Mouse (Mus musculus) intestine, embryonic 14.5 days (tissue): ENCODE results near the gene Rspry1. TPM values are rescaled to one million over a fixed set of nuclear protein-coding genes. Genes with fewer than 3 reads are reported as not detected.

Experiments
- ATAC-seq: fragments of 200-750 bp; cut with Nextera tagmentation; replicated peaks from 2 replicates; pipeline ENCODE4 v1.8.0; 2017; ENCODE audit warnings: low read depth, moderate number of reproducible peaks, moderate TSS enrichment, moderate library complexity; ENCODE audit not compliant: low FRiP score, low TSS enrichment
- DNase-seq: peaks from one replicate; pipeline ENCODE4 v3.0.0-alpha.2; 2018; ENCODE audit warnings: low spot score
- H3K27ac ChIP-seq: fragments of 300-500 bp; sonication (generic); 2 replicates; pipeline ENCODE4 v1.5.1; 2014; ENCODE audit warnings: low read depth, mild to moderate bottlenecking, control low read depth
- H3K27me3 ChIP-seq: fragments of 300-500 bp; sonication (generic); replicated peaks from 2 replicates; pipeline ENCODE4 v1.6.1; 2014; ENCODE audit warnings: low read length, control low read depth; ENCODE audit not compliant: control insufficient read depth, insufficient read depth
- H3K36me3 ChIP-seq: fragments of 300-500 bp; sonication (generic); 2 replicates; pipeline ENCODE4 v1.6.1; 2014; ENCODE audit warnings: low read length, control low read depth; ENCODE audit not compliant: control insufficient read depth, insufficient read depth
- H3K4me1 ChIP-seq: fragments of 300-500 bp; sonication (generic); replicated peaks from 2 replicates; pipeline ENCODE4 v1.6.1; 2014; ENCODE audit warnings: low read length, control low read depth, mixed read lengths; ENCODE audit not compliant: control insufficient read depth, insufficient read depth
- H3K4me2 ChIP-seq: fragments of 300-500 bp; sonication (generic); 2 replicates; pipeline ENCODE4 v1.6.1; 2014; ENCODE audit warnings: low read length
- H3K4me3 ChIP-seq: fragments of 300-500 bp; sonication (generic); 2 replicates; pipeline ENCODE4 v1.5.1; 2014; ENCODE audit warnings: low read depth, low read length, control low read depth, mixed read lengths
- H3K9ac ChIP-seq: fragments of 300-500 bp; sonication (generic); 2 replicates; pipeline ENCODE4 v1.6.1; 2014; ENCODE audit warnings: mild to moderate bottlenecking, low read length
- H3K9me3 ChIP-seq: fragments of 300-500 bp; sonication (generic); 2 replicates; pipeline ENCODE4 v1.6.1; 2016; ENCODE audit warnings: low read length, control low read depth; ENCODE audit not compliant: control insufficient read depth
- WGBS: fragments of 180-500 bp; shearing (Covaris S2); extraction: QIAGEN DNeasy Blood & Tissue Kit; methylation state at CpG from one replicate; pipeline ENCODE4 v1.1.7; 2014; 5-methylcytosine and 5-hydroxymethylcytosine counted together
- polyA plus RNA-seq: library from polyadenylated mRNA; unstranded; fragments of >200 nt; fragmentation: Nextera tagmentation; extraction: Ambion mirVana; gene quantifications from 2 replicates; pipeline ENCODE4 v1.2.1, GENCODE M21; 2014

The Rspry1 gene
- polyA plus RNA-seq, 1 experiment from 2014 or later = 27.9 TPM

DNA sequence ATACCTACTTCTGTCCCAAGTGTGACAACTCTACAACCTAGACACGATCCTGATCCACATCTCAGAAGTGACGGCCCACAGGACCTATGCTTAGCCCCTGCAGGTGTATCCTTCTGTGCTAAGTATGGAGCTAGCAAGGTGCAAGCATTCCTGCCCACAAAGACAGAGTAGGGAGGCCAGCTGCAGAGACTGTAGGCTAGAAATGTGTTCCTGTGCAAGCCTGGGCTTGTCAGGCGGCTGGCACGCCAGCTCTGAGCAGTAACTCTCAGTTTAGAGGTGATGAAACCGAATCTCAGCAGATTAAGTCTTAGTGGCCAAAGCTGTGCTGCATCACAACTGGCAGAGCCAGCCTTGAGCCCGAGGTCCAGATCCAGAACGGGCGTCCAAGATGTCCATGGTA, 33.6 kb upstream of the Rspry1 start:
- Histone ChIP-seq H3K4me1 (peaks cover 6% of the 10 kb centered on the region; the same call in 1 of the 2 replicates), H3K27ac (no peak overlapping the region), H3K9ac (no peak overlapping the region), H3K27me3 (no peaks in the 10 kb centered on the region), H3K4me2 (no peak overlapping the region), H3K36me3 (no peaks in the 10 kb centered on the region), H3K9me3 (no peaks in the 10 kb centered on the region), H3K4me3 (no peak overlapping the region)
- ATAC-seq (no peak), DNase-seq (no peak)
- WGBS = 88% methylated on average over 8 of the region's 8 CpGs

GRCm38 (mm10) chr8:94569419-94569818, 32.3 kb upstream of the Rspry1 start:
- no peak overlapping the region for H3K27ac ChIP-seq
- peaks cover 11% of the 10 kb centered on the region for H3K36me3 ChIP-seq
- H3K27me3 ChIP-seq = no peaks in the 10 kb centered on the region
- ATAC-seq (no peak), DNase-seq (no peak)
- no peak overlapping the region for H3K4me2 ChIP-seq
- no peak overlapping the region for H3K9ac ChIP-seq
- WGBS = 68% methylated on average over 1 of the region's 1 CpGs
- no peak overlapping the region for H3K4me3 ChIP-seq
- no peaks in the 10 kb centered on the region for H3K9me3 ChIP-seq
- peaks cover 6% of the 10 kb centered on the region; the same call in 1 of the 2 replicates for H3K4me1 ChIP-seq

DNA sequence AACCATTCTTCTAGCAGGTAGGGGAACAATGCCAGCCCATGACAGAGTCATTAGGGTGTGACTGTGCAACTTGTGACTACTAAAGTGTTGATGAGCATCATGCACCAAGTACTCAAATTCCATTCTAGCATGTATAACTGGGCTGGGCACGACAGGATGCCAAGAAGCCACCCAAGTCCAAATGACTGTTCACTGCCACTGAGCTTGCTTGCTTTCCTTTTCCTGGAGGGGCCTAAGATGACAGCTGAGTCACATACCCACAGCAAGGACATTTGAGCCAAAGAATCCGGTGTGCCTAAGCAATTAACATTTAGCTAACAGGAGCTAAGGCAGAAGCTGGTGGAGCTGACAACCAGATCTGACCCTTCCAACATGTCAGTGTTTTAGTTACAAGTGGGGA, 29.8 kb upstream of the Rspry1 start:
- no peaks in the 10 kb centered on the region for H3K9me3 ChIP-seq
- H3K27me3 ChIP-seq = no peaks in the 10 kb centered on the region
- 70% methylated on average over 2 of the region's 2 CpGs for WGBS
- DNase-seq = no peak
- ATAC-seq = no peak
- no peak overlapping the region for H3K9ac ChIP-seq
- peaks cover 5% of the 10 kb centered on the region; the same call in 1 of the 2 replicates for H3K4me1 ChIP-seq
- H3K36me3 ChIP-seq = peaks cover 36% of the 10 kb centered on the region
- H3K4me2 ChIP-seq = no peak overlapping the region
- H3K4me3 ChIP-seq = no peak overlapping the region
- no peak overlapping the region for H3K27ac ChIP-seq

DNA sequence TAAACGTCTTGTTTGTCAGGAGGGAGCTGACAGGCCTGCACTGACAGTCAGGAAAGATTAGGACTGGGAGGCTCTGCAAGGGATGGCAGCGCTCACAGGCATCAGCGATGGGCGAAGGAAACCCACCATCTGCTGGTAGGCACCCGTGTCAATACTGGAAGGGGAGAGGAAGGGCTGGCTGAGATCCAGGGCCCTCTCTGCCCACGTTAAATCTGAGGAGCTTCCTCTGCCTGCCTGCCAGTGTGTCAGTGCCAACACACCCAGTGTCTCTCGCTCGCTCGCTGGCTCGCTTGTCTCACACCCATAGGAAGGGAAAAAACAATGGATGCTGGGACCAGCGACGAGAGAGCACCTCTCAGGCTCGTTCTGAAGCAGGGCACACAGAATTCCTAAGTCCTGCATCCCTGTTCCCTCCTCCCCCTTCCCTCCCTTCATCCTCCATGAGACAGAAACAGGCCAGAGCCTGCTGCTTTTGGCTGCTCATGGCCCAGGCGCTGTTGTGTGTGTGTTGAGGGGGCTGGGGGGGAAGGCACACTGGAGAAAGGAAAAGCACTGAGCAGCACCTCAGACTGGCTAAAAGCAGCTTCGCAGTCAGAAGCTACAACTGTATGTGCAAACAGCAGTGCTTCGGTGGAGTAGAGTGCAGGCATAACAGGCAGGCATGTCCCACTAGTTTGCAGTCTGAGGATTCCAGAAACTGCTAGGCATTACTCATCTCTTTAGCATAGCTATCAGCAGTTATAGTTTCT, 27.4 kb upstream of the Rspry1 start:
- Histone ChIP-seq H3K27me3 (no peaks in the 10 kb centered on the region), H3K9ac (no peak overlapping the region), H3K27ac (no peak overlapping the region), H3K4me2 (no peak overlapping the region), H3K4me3 (no peak overlapping the region), H3K9me3 (no peaks in the 10 kb centered on the region), H3K36me3 (peaks cover 60% of the 10 kb centered on the region), H3K4me1 (no peaks in the 10 kb centered on the region)
- 92% methylated on average over 16 of the region's 16 CpGs for WGBS
- DNase-seq (no peak), ATAC-seq (no peak)

DNA sequence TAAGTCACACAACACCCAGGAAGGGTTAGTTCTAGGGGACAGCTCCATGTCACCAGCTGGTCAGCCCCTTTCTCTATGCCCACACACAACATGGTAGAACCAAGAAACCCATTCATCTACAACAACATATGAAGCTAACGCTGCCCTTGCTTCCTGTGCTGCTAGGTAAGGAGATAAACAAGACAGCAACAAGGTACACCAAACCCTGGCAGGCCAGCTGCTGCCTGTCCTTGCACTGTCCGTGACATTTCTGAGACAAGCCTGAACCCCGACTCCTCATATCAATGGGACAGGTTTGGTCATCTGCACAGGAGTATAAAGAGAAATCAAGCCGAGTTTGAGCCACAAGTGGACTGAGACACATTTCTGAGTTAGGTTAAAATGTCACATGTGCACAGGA, 26.6 kb upstream of the Rspry1 start:
- no peaks in the 10 kb centered on the region for H3K4me1 ChIP-seq
- H3K27me3 ChIP-seq = no peaks in the 10 kb centered on the region
- H3K9ac ChIP-seq = no peak overlapping the region
- no peak overlapping the region for H3K4me2 ChIP-seq
- H3K4me3 ChIP-seq = no peak overlapping the region
- ATAC-seq (no peak), DNase-seq (no peak)
- WGBS = 91% methylated on average over 4 of the region's 4 CpGs
- H3K9me3 ChIP-seq = no peaks in the 10 kb centered on the region
- peaks cover 66% of the 10 kb centered on the region for H3K36me3 ChIP-seq
- no peak overlapping the region for H3K27ac ChIP-seq

DNA sequence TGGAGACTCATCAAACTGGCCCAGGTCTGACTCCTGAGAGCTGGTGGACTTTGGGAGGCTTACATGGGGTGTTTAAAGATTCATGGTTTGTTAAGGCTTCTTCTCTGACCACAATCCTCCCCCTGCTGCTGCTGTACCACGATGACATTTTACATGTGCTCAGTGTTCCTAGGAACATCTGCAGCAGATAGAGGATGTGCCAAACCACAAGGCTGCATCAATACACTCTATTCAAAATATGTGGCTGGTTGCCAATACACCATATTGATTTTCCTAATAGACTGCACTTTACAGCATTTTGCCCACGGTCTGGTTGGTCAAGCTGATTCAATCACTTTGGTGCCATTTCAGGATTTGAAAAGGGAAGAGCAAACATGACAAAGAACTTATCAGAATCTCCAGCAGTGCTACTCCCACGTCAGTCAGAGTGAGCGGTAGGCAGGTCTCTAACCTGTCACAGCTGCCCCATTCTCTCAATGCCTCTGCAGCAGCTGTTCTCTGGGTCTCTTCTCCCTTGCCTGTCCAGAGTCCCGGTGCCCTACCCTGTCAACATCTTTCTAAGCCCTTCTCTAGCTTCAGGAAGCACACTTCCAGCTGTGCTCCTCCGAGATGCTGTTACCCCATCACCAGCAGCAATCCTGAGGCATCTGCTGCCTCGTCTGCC, 19.8 kb upstream of the Rspry1 start:
- Histone ChIP-seq H3K9me3 (no peaks in the 10 kb centered on the region), H3K4me2 (no peak overlapping the region), H3K36me3 (peaks cover 93% of the 10 kb centered on the region), H3K4me1 (no peaks in the 10 kb centered on the region), H3K27me3 (no peaks in the 10 kb centered on the region), H3K9ac (no peak overlapping the region), H3K27ac (no peak overlapping the region), H3K4me3 (no peak overlapping the region)
- WGBS = 85% methylated on average over 7 of the region's 7 CpGs
- DNase-seq (no peak), ATAC-seq (no peak)

GRCm38 (mm10) chr8:94582569-94582968, 19.2 kb upstream of the Rspry1 start:
- 92% methylated on average over 6 of the region's 6 CpGs for whole genome bisulfite sequencing
- Histone ChIP-seq H3K36me3 (peaks cover 93% of the 10 kb centered on the region), H3K9me3 (no peaks in the 10 kb centered on the region), H3K9ac (no peak overlapping the region), H3K27ac (no peak overlapping the region), H3K4me1 (no peaks in the 10 kb centered on the region), H3K4me3 (no peak overlapping the region), H3K4me2 (no peak overlapping the region), H3K27me3 (no peaks in the 10 kb centered on the region)
- ATAC-seq (no peak), DNase-seq (no peak)

DNA sequence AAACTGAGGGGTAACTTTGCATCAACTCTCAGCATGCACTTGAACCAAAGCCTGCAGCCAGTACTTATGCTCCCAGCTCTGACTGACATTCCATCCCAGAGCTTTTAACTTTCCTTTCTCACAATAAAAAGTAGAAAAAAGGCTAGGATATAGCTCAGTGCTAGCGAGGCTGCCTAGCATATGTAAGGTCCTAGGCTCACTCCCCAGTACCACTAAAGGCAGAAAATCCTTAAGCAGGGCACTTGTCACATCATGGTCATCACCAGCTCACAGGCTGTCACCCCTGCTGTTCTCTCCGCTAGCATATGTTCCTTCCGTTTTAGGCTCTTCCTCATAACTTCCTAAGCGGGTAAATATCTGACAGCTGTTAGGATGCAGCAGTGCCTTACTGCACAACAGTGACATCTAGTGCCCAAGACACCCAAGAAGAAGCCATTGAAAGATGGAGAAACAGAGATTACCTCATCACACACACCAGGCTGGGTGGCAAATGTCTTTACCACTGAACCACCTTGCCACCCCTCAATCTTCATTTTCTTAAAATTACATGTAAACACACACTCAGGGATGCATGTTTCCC, 17.4 kb upstream of the Rspry1 start:
- no peak; the same call in 1 of the 2 replicates for ATAC-seq
- H3K9me3 ChIP-seq = no peaks in the 10 kb centered on the region
- DNase-seq = no peak
- peaks cover 93% of the 10 kb centered on the region for H3K36me3 ChIP-seq
- H3K4me3 ChIP-seq = no peak overlapping the region
- no peak overlapping the region for H3K4me2 ChIP-seq
- no peak overlapping the region for H3K27ac ChIP-seq
- no peaks in the 10 kb centered on the region for H3K4me1 ChIP-seq
- no peaks in the 10 kb centered on the region for H3K27me3 ChIP-seq
- WGBS = 52% methylated on average over 4 of the region's 4 CpGs
- H3K9ac ChIP-seq = no peak overlapping the region
